Mouse (Mus musculus): ENCODE results near the gene Alox8. TPM values are rescaled to one million over a fixed set of nuclear protein-coding genes. Genes with fewer than 3 reads are reported as not detected.

Alox8 gene
- under 1 TPM in 1 of 2 experiments, not detected in 1; 0.21 TPM for total RNA-seq (2023)

GRCm38 (mm10) chr11:69197743-69198142 lies at the start of gene Alox8:
TSS of gene Alox8 (minus strand) at chr11:69197843.

GRCm38 (mm10) chr11:69236926-69237260 lies 39.2 kb upstream of the Alox8 start, which contains the start of gene Gucy2e:
TSS of gene Gucy2e (minus strand) at chr11:69237036.

GRCm38 (mm10) chr11:69156800-69157199 lies 40.8 kb downstream of the Alox8 start, which contains the start of gene Alox12b:
TSS of gene Alox12b (plus strand) at chr11:69156989.

Other genes with a start within 250 kb of the Alox8 start
- gene Arhgef15, start 240.4 kb downstream of the Alox8 start, total RNA-seq (2023): not detected
- gene Slc25a35, start 229.7 kb downstream of the Alox8 start, total RNA-seq (2023): 1 to 10 TPM; 3.5 to 6.0 TPM
- gene Rangrf, start 222.7 kb downstream of the Alox8 start, total RNA-seq (2023): 1 to 10 TPM; 3.9 to 6.6 TPM
- 10 to 100 TPM; 32.0 to 32.7 TPM for gene Pfas, start 189.4 kb downstream of the Alox8 start, total RNA-seq (2023)
- gene Ctc1, start 181.9 kb downstream of the Alox8 start, total RNA-seq (2023): 10 to 100 TPM; 34.0 to 35.6 TPM
- gene Aurkb, start 152.2 kb downstream of the Alox8 start, total RNA-seq (2023): 1 to 10 TPM; 7.0 to 7.1 TPM
- gene Borcs6, start 138.1 kb downstream of the Alox8 start, total RNA-seq (2023): 10 to 100 TPM; 22.2 to 22.5 TPM
- gene Tmem107, start 127.0 kb downstream of the Alox8 start, total RNA-seq (2023): 1 to 10 TPM; 1.5 to 6.3 TPM
- gene Vamp2, start 109.4 kb downstream of the Alox8 start, total RNA-seq (2023): 100 to 1,000 TPM; 510 to 518 TPM
- gene Per1, start 102.6 kb downstream of the Alox8 start, total RNA-seq (2023): 100 to 1,000 TPM; 495 to 638 TPM
- gene Hes7, start 77.4 kb downstream of the Alox8 start, total RNA-seq (2023): under 1 TPM in 1 of 2 experiments, not detected in 1; 0.30 TPM
- gene 9130213A22Rik, start 75.3 kb downstream of the Alox8 start, total RNA-seq (2023): not detected
- 1 to 10 TPM in 1 of 2 experiments, under 1 TPM in 1; 0.83 to 1.1 TPM for gene Aloxe3, start 71.9 kb downstream of the Alox8 start, total RNA-seq (2023)
- gene Alox12b, start 40.9 kb downstream of the Alox8 start, total RNA-seq (2023): not detected
- gene Gucy2e, start 39.2 kb upstream of the Alox8 start, total RNA-seq (2023): not detected
- 10 to 100 TPM; 34.5 to 41.4 TPM for gene Cntrob, start 125.9 kb upstream of the Alox8 start, total RNA-seq (2023)
- 10 to 100 TPM; 42.6 to 46.5 TPM for gene Trappc1, start 126.1 kb upstream of the Alox8 start, total RNA-seq (2023)
- 1 to 10 TPM; 2.7 to 4.5 TPM for gene Kcnab3, start 128.4 kb upstream of the Alox8 start, total RNA-seq (2023)
- 1 to 10 TPM; 1.8 to 2.2 TPM for gene Rnf227, start 142.6 kb upstream of the Alox8 start, total RNA-seq (2023)
- gene Chd3, start 171.6 kb upstream of the Alox8 start, total RNA-seq (2023): 100 to 1,000 TPM; 359 to 384 TPM
- 10 to 100 TPM; 42.7 to 47.8 TPM for gene Naa38, start 197.6 kb upstream of the Alox8 start, total RNA-seq (2023)
- 10 to 100 TPM; 39.3 to 44.3 TPM for gene Cyb5d1, start 197.8 kb upstream of the Alox8 start, total RNA-seq (2023)
- 1 to 10 TPM; 6.2 to 6.9 TPM for gene Tmem88, start 200.4 kb upstream of the Alox8 start, total RNA-seq (2023)
- 100 to 1,000 TPM; 195 to 244 TPM for gene Kdm6b, start 215.8 kb upstream of the Alox8 start, total RNA-seq (2023)